Mouse (Mus musculus): ENCODE results near the gene Aldob.
"Not testable (repeated sequence)": the region's sequence is repeated elsewhere in the genome, so short reads cannot be mapped to it uniquely, and the experiment has no call there.

The Aldob gene

GRCm38 (mm10) chr4:49535675-49536294, 13.6 kb downstream of the Aldob start:
- DNase-seq, result peak in 1 of 2 experiments; percentile 53

- DNase-seq, result no peak
Measured at GRCm38 (mm10) chr4:49535036-49535435, 14.3 kb downstream of the Aldob start.

GRCm38 (mm10) chr4:49522576-49522975, 26.8 kb downstream of the Aldob start:
- DNase-seq, result peak in 1 of 2 experiments; percentile 51

GRCm38 (mm10) chr4:49521346-49521745, 28.0 kb downstream of the Aldob start:
- DNase-seq, result no peak

GRCm38 (mm10) chr4:49520572-49521340, 28.6 kb downstream of the Aldob start, which contains the start of the genes Mrpl50 and Zfp189:
Mrpl50 (minus strand) TSS chr4:49521093.
Zfp189 (plus strand) TSS chr4:49521176.
- DNase-seq, result peak; percentile 95 to 98

GRCm38 (mm10) chr4:49519476-49519875, 29.9 kb downstream of the Aldob start:
- no peak for DNase-seq

- DNase-seq, result peak in 1 of 2 experiments; percentile 22
Measured at GRCm38 (mm10) chr4:49514441-49514840, 34.9 kb downstream of the Aldob start.

GRCm38 (mm10) chr4:49512636-49513035, 36.7 kb downstream of the Aldob start:
- no peak for DNase-seq

GRCm38 (mm10) chr4:49510236-49510835, 39.0 kb downstream of the Aldob start:
- not testable (repeated sequence) for DNase-seq

- DNase-seq, result no peak
Measured at GRCm38 (mm10) chr4:49509183-49509582, 40.2 kb downstream of the Aldob start.

- no peak for DNase-seq
Measured at GRCm38 (mm10) chr4:49506386-49506785, 43.0 kb downstream of the Aldob start, which contains the start of gene Baat. Baat (minus strand) TSS chr4:49506557.

- no peak for DNase-seq
Measured at GRCm38 (mm10) chr4:49503563-49503962, 45.8 kb downstream of the Aldob start.
